Mouse (Mus musculus) induced T-regulatory cell, adult 2 months (primary cell): ENCODE results near the gene Fermt3.
"Not testable (repeated sequence)": the region's sequence is repeated elsewhere in the genome, so short reads cannot be mapped to it uniquely, and the experiment has no call there.

Source experiments
- DNase-seq: peaks from one replicate; pipeline ENCODE4 v3.0.0-alpha.2; 2012; ENCODE audit warnings: low read depth

Fermt3 gene

DNA sequence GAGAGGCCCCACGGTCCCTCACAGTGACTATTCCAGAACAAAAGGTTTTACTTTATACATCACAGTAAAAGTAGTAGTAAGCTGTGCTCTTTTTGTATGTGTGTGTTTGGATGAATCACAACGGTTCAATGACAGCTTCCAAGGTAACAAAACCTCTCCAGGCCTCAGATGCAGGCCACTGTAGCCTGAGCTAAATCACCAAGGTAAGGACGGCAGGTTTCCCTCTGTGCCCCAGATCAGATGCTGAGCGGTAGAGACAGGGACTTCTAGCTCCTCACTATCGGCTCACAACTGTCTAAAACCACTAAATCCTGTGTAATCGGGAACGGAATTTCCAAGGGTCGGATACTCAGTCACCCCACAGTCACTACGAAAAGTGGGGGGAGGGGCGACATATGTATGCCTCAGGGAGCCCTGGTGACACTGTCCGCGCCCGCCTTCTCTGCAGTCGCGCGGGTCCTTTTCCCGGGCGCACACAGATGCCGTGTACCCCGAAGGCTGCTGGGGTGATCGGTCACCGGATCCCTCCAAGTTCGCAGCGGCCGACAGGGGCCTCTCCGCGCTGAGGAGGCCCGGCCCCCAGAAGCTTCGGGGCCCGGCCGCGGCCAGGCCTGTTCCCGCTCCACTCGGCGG is 19.9 kb upstream of the Fermt3 start:
- peak; percentile 84 for DNase-seq

DNA sequence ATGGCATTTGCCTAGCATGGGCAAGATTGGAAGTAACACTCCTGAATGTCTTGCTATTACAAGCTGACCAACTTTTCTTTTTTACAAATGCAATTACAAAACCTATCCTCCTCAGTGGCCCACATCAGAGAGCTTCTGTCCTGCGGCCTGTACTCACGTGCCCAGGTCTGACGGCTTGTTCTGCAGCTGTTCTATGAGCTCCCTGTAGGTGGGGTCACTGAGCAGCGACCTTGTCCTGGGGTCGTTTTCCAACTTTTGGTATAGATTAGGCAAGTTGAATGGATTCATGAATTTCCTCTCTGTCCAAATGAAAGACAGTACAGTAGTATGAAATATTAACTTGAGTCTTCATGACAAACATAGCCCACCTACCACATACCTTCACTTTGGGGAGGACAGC is 14.7 kb upstream of the Fermt3 start:
- no peak for DNase-seq

DNA sequence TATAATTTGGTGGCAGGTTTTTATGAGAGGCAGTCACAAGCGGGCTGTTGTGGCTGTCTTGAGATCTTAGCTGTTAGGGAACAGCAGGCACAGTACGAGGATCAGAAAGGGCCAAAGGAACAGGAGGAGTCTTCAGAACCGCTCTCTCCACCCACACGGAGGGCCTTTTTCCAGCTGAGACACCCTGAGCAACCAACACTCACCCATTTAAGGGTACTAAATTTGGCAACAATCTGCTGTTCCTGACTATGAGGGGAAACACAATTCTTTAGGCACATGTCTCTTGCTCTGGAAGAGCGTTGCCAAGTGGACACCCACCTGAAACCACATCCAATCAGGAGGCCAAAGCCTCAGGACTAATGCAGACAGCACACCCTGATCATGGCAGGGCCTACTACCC is 10.3 kb upstream of the Fermt3 start:
- no peak for DNase-seq

DNA sequence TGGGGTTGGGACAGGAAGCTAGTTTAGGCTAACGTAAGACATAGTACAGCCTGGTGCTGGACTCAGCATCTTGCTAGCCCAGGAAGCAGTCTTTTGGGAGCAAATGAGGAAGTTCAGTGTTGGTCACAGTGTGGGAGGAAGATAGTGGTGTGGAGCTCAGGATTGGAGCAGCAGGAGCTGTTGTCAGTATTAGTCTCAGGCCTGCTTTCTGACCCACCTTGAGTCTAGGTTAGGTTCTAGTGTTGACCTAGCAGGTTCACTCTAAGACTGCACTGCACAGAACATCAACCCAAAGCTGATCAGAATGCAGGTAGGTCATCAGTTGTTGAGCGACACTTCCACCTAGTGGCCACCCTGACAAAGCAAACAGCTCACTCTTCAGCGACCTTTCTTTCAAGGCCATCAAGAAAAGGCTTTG is 964 bp upstream of the Fermt3 start:
- DNase-seq, result peak; percentile 90

DNA sequence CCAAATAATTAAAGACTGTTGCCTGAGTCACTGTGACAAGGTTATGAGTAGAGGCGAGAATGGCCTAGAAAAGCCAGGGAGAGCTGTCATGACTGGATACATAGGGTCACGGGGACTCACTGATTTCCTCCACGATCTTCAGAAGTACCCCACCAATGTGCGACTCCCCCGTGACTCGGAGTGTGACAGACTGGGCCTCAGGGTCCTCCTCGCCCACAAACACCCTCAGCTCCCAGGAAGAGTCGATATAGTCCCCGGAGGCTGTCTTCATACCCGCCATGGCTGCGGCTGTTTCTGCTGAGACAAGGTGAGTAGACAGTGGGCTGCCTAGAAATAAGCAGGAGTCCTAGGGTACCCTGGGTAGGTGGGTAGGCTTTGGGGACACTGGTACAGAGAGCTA is 723 bp downstream of the Fermt3 start:
- DNase-seq, result no peak

DNA sequence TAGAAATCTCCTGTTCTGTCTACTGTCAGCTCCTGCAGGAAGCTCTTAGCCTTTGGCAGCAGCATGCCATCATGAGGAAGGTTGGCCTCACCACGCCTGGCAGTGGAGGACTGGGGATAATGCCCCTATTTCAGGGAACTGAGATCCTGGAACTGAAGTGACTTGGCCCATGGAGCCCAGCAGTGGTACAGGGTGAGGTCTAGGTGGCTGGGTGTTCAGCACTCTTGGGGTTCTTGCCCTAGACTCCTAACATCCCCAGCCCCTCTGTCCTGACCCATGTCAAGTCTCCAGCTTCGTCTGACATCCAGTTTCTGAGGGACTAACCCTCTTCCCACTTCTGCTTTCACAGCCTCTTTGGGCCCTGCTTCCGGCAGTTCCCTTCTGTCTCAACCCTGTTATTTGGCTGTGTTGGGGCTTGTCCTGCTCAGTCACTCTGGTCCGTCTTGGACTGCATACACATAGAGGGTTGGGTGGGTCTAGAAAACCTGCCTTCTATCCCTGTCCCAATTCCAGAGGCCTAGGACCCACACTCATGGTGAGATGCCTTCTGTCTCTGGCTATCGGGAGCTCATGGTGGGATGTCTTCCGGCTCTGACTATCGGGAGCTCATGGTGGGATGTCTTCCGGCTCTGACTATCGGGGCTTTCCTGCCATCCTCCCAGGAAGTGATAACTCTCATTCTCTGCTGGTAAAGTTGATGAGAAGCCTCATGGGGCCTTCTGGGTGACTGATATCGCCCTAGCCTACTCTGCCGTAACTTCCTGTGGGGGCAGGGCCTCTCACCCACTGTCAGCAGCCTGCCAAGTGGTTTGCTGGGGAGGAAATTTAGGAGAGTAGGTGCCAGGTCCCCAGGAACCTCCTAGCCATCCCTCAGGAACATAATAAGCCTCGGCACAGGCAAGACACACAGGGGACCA is 1.5 kb downstream of the Fermt3 start:
- DNase-seq, result peak; percentile 91

DNA sequence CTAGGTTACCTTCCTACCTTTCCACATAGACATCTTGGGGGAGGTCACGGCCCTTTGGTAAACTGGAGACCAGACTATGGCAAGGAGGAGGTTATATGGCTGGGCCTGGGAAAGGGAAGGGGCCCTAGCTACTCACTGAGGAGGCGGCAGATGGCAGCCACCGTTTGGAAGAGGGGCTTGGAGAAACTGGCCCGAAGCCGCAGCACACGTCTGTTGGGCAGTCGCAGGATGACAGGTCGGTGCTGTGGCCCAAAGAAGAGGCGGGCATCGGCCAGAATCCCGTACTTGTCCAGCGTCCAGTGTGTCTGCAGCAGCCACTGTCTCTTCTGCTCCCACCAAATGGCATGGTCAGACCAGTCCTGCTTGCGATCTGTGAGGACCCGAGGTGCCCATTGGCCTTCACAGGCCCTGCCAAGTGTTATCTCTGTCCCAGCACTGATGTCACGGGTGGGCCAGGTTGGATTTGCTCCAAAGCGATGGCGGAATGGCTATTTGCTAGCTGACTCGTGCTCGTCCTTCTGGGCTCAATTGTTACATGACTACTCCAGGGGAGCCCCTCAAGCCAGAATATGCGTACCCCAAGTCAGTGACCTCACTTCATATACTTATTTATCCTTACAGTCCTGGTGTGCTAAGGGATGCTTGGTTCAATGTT is 4.7 kb downstream of the Fermt3 start:
- DNase-seq, result no peak

DNA sequence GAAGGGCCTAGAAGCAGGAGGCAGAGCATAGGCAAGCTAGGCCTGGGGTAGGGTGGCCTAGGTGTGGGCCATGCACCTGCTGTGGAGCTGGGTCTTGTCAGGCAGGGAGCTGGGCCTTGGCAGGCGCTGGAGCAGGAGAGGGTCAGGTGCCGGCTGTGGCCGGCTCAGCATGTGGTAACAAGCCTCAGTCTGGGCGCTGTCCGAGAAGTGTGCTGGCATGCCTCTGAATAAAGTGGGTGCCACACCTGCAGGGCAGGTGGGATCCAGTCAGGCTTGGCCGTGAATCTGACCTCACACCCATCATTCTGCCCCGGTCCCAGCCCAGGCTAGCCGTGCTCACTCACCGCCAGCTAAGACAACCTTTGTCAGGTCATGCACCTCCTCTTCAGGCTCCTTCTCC is 5.3 kb downstream of the Fermt3 start:
- no peak for DNase-seq

DNA sequence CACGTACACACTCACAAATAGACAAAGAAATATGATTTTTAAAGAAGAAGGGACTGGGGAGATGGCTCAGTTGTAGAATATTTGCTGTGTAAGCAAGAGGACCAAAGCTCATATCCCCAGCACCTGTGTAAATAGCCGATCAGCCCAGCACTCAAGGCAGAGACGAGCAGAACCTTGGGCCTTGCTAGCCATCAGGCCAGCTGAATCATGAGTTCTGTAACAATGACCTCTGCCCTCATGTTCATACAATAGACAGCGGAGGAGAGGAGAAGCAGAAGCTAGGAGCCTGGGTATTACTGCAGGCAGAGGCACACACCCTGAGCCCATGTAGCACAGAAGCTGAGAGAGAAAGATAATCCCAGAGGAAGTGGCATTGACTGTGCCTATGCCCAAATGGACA is 6.8 kb downstream of the Fermt3 start:
- no peak for DNase-seq

DNA sequence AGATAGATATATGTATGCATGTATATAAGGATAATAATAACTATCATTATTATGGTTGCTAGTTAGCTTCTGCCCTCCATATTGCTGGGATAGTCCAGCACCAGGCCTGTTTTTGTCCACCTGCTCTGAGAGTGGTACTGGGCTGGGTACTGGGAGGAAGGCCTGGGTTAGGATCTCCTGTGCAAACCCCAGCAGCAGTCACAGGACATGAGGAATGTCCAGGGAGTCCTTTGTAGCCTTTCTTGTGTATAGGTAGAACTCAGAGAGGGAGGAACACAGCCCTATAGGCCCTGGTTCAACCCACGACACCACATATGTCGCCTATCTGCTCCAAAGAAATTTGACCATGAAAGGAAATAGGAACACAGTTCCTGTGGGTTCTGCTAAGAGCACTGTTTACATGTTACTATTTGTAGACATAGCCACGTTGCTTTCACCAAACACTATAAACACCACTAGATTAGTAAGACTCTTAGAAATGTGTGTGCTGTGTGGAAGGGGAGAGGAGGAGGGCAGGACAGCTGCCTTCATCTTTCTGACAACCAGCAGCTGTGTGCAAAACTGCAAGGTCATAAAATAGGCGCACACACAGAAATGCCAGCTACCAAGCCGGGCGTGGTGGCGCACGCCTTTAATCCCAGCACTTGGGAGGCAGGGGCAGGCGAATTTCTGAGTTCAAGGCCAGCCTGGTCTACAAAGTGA is 12.2 kb downstream of the Fermt3 start:
- no peak for DNase-seq

DNA sequence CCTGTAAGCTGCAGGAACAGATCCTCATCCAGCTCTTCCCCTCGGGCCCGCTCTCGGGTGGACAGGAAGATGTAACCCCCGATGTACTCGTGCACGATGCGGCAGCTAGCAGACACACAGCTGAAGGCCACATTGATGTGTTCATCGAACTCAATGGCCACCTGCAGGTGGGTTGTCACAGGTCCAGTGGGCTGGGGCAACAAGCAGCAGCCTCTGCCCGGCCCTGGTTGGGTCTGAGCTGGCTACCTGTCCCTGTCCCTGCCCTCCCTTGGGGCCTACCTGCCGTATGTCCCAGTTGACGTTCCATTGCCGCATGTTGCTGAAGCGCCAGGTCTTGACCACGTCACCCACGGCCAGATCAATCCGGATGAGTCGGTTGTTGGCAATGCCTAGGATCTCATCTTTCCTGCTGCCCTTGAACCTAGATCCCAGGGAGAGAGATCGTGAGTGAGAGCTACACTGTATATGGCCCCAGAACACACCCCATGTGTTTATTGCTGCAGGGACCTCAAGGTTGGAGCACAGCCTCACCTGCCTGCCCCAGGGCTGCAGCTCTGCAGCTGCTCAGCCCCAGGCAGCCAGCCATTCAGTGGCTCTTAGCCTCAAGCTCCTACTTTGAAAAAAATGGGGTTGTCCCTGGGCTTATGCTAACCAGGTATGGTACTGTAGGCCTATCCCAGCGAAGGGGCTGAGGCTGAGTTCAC is 19.8 kb downstream of the Fermt3 start:
- no peak for DNase-seq

DNA sequence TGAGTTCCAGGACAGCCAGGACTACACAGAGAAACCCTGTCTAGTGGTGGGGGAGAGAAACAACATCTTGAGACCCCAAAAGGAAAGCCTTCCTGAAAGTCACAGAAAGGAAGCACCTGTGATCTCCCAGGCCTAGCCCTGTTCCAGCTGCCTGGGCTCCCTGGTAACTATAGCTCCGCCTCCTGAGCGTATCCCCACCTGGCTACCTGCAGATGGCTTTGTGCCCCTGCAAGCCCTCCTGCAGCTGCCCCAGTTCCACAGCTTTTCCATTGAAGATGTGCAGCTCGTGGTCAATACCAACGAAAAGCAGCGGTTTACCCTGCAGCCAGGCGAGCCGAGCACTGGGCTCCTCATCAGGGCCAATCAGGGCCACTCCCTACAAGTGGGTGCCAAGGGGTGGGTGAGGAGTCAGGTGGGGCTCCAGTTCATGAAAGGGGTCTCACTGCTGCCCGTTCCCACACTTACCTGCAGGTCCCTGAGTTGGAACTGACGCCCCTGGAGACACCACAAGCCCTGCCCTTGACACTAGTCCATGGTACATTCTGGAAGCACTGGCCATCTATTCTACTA is 21.5 kb downstream of the Fermt3 start:
- DNase-seq, result no peak

DNA sequence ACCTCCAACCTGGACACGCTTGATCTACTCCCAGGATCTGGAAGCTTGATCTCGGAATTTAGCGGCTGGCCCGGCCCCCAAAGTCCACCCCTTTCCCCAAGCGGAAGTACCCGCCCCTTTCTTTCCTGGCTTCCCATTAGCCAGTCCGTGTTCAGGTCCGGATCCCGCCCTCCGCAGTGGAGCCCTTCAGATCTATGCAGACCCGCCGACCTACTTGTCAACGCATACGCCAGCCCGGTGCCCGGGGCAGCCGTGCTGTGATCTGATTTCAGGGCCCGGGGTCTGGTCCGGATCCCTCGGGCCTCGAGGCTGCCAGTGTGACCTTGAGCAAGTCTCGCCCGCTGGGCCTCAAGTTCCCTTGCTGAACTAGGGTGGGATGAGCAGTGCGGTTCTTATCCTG is 23.3 kb downstream of the Fermt3 start, which contains the start of the genes Nudt22 and Trpt1:
Nudt22 (minus strand) TSS at position 112 of the 400 bp plus-strand sequence.
Trpt1 (plus strand) TSS at position 126 of the 400 bp plus-strand sequence.
- peak; percentile 88 for DNase-seq

DNA sequence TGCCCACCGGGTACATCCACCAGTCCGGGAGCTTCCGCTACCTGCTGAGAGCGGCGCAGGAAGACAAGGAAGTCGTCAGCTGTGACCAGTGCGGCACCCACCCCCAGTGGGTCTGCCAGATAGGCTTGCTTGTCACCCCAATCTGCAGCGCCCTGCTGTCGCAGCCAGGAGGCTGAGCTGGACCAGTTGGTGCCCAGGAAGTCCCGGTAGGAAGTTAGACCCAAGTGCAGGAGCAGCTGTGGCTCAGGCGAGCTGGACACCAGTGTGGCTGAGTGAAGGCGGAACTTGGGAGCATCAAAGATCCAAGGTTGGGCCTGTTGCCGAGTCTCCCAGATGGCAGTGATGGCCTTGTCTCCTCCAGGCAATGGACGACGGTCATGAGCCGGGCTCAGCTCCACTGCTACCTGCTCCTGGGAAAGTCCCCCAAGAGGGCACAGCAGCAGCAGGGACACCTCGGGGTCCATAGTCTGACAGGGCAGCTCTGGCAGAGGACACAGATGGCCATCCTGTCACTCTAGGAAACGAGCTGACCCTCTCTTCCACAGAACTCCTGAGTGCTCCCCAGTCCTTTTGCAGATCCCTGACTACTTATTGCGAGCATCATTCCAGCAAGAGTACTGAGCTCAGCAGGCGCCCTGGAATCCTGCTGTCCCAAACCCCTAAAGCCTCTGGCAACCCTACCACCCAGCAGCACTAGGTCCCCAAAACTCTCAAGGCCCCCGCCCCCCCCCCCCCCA is 23.8 kb downstream of the Fermt3 start:
- no peak for DNase-seq

DNA sequence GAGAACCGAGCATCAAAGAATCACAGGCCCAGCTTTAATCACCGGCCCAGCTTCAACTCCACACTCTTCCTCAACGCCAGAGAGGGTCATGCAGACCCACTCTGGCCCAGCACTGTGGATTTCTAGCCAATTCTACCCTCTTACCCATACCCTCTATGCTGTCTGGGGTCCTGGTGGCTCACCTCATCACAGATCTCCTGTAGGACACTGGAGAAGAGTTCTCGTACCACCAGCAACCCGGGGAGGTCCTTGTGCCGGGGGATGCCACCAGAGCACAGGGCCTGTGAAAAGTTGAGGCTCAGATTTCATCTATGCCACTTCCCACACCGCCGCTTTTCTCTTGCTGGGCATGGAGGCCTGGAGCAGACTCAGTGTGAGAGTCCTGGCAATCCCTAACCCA is 24.8 kb downstream of the Fermt3 start:
- no peak for DNase-seq

DNA sequence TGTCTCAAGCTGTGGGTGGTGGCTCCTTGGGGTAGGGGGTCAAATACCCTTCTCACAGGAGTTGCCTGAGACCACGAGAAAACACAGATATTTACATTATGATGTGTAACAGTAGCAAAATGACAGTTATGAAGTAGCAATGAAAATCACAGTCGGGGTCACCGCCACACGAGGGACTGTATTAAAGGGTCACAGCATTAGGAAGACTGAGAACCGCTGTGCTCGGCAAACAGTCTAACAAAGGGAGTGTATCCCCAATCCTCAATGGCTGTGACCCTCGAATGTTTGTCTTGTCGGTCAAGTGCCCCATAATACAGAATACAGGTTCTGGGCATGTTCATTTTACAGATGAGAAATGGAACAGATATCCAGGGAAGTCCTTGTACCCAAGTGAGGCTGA is 25.3 kb downstream of the Fermt3 start:
- no peak for DNase-seq

DNA sequence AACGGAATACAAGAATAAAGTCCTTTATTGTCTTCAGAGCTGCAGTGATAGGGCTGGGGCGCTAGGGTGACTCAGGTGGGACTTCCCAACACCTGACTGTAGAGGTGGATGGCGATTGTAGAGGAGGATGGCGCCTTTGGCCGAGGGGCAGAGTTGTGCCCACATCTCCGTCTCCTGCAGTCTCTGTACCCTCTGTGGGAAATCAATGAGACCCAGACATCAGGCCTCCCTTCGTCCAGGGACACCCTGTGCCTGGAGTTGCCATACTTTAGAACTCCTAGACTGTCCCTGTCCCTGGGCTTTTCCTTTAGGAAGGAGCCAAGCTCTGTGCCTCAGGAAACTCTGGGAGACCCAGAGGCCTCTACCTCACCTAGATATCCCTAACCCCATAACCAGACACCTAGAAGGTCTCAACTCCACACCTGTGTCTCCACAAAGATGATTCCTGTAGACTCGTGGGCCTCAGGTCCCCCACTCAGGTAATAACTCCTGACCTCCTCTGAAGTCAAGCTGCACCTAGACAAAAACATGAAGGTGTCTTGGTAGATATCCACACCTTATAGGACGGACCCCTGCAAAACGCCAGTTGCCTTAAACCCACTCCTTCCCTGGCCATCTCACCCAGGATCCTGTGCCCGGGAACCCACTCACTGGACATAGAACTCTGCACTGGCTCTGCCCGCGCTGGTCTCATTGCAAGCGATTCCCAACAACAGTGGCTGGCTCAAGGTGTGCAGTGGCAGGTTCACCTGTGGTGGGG is 26.1 kb downstream of the Fermt3 start:
- no peak for DNase-seq

DNA sequence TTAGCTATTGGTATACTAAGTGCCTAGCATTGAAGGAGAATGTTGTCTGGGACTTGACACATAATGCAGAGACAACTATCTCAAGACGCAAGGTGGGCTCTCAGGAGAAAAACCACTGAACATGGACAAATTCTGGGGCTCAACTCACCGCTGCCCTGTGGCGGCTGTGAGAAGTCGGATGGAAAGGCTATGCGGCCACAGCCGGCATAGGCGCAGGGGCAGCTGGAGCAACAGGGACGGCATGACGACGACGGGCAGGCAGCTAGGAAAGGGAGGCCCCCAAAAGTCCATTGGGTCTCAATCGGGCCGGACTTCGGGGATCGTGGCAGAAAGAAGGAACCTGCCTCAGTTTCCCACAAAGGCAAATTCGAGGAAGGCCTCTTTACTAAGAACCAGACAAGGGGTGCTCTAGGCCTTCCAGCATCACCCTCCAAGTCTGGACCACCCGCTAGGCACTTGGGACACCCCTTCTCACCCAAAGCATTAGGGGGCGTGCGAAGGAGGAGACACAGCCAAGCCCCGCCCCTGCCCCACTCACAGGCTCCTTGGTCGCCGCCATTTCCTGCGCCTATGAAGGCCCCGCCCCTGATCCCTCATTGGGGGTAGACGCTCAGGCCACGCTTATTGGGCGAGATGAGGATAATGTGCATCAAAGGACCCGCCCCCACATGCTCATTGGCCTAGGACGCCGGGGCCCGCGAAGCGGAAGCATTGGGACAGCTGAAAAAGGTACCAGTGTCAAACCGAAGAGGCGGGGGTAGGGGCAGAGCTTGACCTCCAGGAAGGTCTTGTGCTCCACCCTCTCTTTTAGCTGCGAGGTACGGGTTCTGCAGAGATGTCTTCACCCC is 27.0 kb downstream of the Fermt3 start, which contains the start of gene Dnajc4:
Dnajc4 (minus strand) TSS at position 562 of the 848 bp plus-strand sequence.
- DNase-seq, result peak; percentile 99

DNA sequence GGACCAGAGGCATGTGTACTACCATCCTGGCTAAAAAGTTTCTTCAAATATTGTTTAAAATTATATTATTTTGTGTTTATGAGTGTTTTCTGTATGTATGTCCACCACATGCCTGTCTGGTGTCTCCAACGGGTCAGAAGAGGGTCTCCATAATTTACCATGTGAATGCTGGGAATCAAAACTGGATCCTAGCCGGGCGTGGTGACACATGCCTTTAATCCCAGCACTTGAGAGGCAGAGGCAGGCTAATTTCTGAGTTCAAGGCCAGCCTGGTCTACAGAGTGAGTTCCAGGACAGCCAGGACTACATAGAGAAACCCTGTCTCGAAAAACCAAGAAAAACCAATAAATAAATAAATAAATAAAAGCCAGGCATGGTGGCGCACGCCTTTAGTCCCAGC is 28.1 kb downstream of the Fermt3 start:
- not testable (repeated sequence) for DNase-seq
